Comparison of ENCODE assay signal across 7 mouse cellular contexts in genomic region chrX:111895084-111895779, GRCm38 (mm10). TPM values are rescaled to one million over a fixed set of nuclear protein-coding genes. Genes with fewer than 3 reads are reported as not detected.
DNase-seq lines count a peak whose midpoint lies in the region; ATAC-seq lines count a peak whose summit lies in the region.

No protein-coding gene starts in this region.

- no peaks in the 10 kb centered on the region for H3K9me3 ChIP-seq in forebrain, embryonic 10.5 days
- no peaks in the 10 kb centered on the region for H3K9me3 ChIP-seq in limb, embryonic 10.5 days (replicated peaks)
- H3K9me3 ChIP-seq in neural tube, embryonic 14.5 days (ENCODE audit: control insufficient read depth, low read length), result no peaks in the 10 kb centered on the region

- 35% methylated on average over 70 of the region's 70 CpGs for WGBS in forebrain, embryonic 10.5 days
- 22% methylated on average over 63 of the region's 70 CpGs for WGBS in limb, embryonic 10.5 days
- WGBS in neural tube, embryonic 14.5 days, result 12% methylated on average over 22 of the region's 70 CpGs

- H3K27ac ChIP-seq in forebrain, embryonic 10.5 days, result peak overlapping the region; percentile 71
- H3K27ac ChIP-seq in limb, embryonic 10.5 days, result peak overlapping the region; percentile 50; the same call in 1 of the 2 replicates
- no peak overlapping the region for H3K27ac ChIP-seq in neural tube, embryonic 14.5 days (ENCODE audit: low read depth, low read length)

- H3K4me1 ChIP-seq in forebrain, embryonic 10.5 days, result 0 out of 2 replicates have a peak, but pooled peaks cover 6% of the 10 kb centered on the region
- 0 out of 2 replicates have a peak, but pooled peaks cover 8% of the 10 kb centered on the region for H3K4me1 ChIP-seq in limb, embryonic 10.5 days
- H3K4me1 ChIP-seq in neural tube, embryonic 14.5 days (ENCODE audit: control insufficient read depth, insufficient read depth, low read length), result no peaks in the 10 kb centered on the region

- no peaks in the 10 kb centered on the region for H3K36me3 ChIP-seq in forebrain, embryonic 10.5 days (replicated peaks)
- no peaks in the 10 kb centered on the region for H3K36me3 ChIP-seq in limb, embryonic 10.5 days
- no peaks in the 10 kb centered on the region for H3K36me3 ChIP-seq in neural tube, embryonic 14.5 days (ENCODE audit: control insufficient read depth, insufficient read depth, low read length)

- H3K27me3 ChIP-seq in forebrain, embryonic 10.5 days (ENCODE audit: poor library complexity, severe bottlenecking), result peaks cover 12% of the 10 kb centered on the region; the same call in 1 of the 2 replicates
- H3K27me3 ChIP-seq in limb, embryonic 10.5 days (ENCODE audit: low read depth, poor library complexity, severe bottlenecking), result peaks cover 26% of the 10 kb centered on the region
- no peaks in the 10 kb centered on the region for H3K27me3 ChIP-seq in neural tube, embryonic 14.5 days (ENCODE audit: control insufficient read depth, insufficient read depth, low read length)

- H3K4me3 ChIP-seq in forebrain, embryonic 10.5 days, result peak overlapping the region; percentile 55
- peak overlapping the region; percentile 50 for H3K4me3 ChIP-seq in limb, embryonic 10.5 days
- H3K4me3 ChIP-seq in neural tube, embryonic 14.5 days (ENCODE audit: low read depth, low read length), result peak overlapping the region; percentile 47

- peak; percentile 0 for DNase-seq in left cerebral cortex, postnatal 4 days
- DNase-seq in left cerebral cortex, adult 8-10 months (ENCODE audit: low spot score in 2 of 2), result no peak
- DNase-seq in forebrain, embryonic 10.5 days (ENCODE audit: extremely low spot score, low spot score), result peak; percentile 15
- peak; percentile 31 for DNase-seq in limb, embryonic 10.5 days (ENCODE audit: low spot score)
- no peak for DNase-seq in MN1 (ENCODE audit: low spot score)

- H3K4me2 ChIP-seq in neural tube, embryonic 14.5 days (ENCODE audit: low read depth, low read length), result peak overlapping the region; percentile 62

- ATAC-seq in neural tube, embryonic 14.5 days (ENCODE audit: low read depth), result peak; percentile 60
- ATAC-seq in inflammation-experienced regulatory T-cells, adult 6 months, result no peak

- intact Hi-C loops in left cerebral cortex, postnatal 4 days (cut with DNase I), result no loop called here

- H3K9ac ChIP-seq in neural tube, embryonic 14.5 days (replicated peaks; ENCODE audit: low read depth, low read length), result no peak overlapping the region

RNA-seq across cellular contexts. Expression of gene Gm45194, which starts 4.0 kb away (rescaled TPM):
- total RNA-seq in left cerebral cortex, postnatal 4 days (2021), result under 1 TPM in 1 of 2 experiments, not detected in 1; 0.54 TPM
- total RNA-seq in left cerebral cortex, adult 8-10 months (2022), result under 1 TPM in 2 of 4 experiments, not detected in 2; 0.30 to 0.39 TPM
- polyA plus RNA-seq in forebrain, embryonic 10.5 days (2016; fragmentation: Nextera tagmentation; extraction: Ambion mirVana), result 0.63 and 1.0 TPM in 2 replicates
- 0.50 and 1.0 TPM in 2 replicates for polyA plus RNA-seq in limb, embryonic 10.5 days (2016; fragmentation: Nextera tagmentation; extraction: Ambion mirVana)
- 0.82 and 1.2 TPM in 2 replicates for polyA plus RNA-seq in neural tube, embryonic 14.5 days (2014; fragmentation: Nextera tagmentation; extraction: Ambion mirVana)
- not detected for polyA plus RNA-seq in inflammation-experienced regulatory T-cells, adult 6 months (2017; shearing (Covaris generic))

Comparison
In these comparisons a context has a peak if more than half of its experiments do, and no peak if none do; other contexts are left out.
1. DNase-seq: peak in left cerebral cortex, postnatal 4 days (single experiment), forebrain, embryonic 10.5 days (single experiment) and limb, embryonic 10.5 days (single experiment); none in left cerebral cortex, adult 8-10 months (0 of 2) and MN1 (single experiment).
2. Peak in every context shown above with its lines, with median percentiles within 50 percentile points of each other: H3K4me3 ChIP-seq.